Mouse (Mus musculus): ENCODE measurements at regions not wholly inside any gene's neighbourhood (a gene's known extent, or its start where the extent isn't known, plus 50 kb on each side); places are given as distances from the start of the nearest gene placed in this dataset.

DNA sequence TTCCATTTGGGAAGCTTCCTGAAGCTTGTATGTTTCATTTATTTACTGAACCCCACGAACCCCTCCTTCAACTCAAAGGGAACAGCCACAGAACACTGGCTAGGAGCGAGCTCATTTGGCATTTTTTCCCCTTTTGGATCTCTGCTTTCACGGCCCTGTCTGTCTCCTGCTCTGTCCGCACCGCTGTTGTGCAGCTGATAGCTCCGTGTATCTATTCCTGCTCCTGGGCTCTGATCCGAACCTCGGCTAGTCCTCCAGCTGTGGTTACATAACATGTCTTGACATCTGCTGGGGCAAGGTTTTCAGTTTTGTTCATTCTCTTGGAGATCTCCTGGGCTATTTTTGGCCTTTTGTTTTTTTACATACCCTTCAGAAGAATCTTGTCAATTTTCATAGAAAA lies 525.1 kb upstream of the Fam19a5 start:
- Histone ChIP-seq H3K4me1 (no peaks in the 10 kb centered on the region), H3K27me3 (replicated peaks) (no peaks in the 10 kb centered on the region), H3K9me3 (peaks cover 55% of the 10 kb centered on the region), H3K36me3 (replicated peaks; ENCODE audit: low read length) (no peaks in the 10 kb centered on the region), H3K4me3 (replicated peaks) (no peak overlapping the region)
- TF ChIP-seq GATA1 (IDR thresholded peaks at IDR 0.05; ENCODE audit: borderline replicate concordance, low read length) (no peak), FLI1 (IDR thresholded peaks at IDR 0.05; ENCODE audit: low read length) (no peak)

DNA sequence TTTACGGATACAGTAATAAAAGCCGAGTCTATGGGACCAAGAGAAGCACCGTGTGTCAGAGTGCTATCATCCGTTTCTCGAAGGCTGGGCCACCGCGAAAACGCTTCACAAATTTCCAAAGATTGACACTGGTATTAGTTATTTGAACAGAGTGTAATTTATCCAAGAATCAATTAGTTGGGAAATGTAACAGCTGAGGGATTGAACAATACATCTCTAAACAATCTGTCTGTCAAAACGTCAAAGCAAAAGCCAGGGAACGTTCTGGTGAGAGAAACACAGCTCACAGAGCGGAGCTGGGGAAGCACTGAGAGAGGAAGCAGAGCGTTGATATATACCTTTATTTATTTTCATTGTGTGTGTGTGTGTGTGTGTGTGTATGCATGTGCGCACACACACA lies 498.1 kb upstream of the Fam19a5 start:
- no peaks in the 10 kb centered on the region for H3K36me3 ChIP-seq (replicated peaks; ENCODE audit: low read length)
- no peak overlapping the region for H3K4me3 ChIP-seq (replicated peaks)
- H3K4me1 ChIP-seq = no peaks in the 10 kb centered on the region
- no peak for TF ChIP-seq GATA1 (IDR thresholded peaks at IDR 0.05; ENCODE audit: borderline replicate concordance, low read length)
- TF ChIP-seq FLI1 (IDR thresholded peaks at IDR 0.05; ENCODE audit: low read length) = no peak
- H3K27me3 ChIP-seq (replicated peaks) = no peaks in the 10 kb centered on the region
- H3K9me3 ChIP-seq = peaks cover 38% of the 10 kb centered on the region

DNA sequence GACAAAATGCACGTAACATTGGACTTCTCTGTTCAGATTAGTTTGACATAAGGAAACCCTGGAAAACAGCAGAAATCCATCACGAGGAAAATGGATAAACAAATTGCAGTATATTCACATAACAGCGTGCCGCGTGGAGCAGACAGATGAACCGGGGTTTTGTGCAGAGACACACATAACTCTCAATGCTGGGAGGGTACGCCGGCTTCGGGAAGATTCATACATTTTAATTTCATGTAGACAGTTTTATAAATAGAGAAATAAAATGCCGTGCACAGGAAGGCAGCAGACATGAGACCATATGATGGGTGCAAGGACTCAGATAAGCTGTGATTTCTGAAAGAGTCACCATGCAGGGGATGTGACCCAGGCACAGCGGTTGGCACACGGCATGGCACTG lies 489.9 kb upstream of the Fam19a5 start:
- Histone ChIP-seq H3K27me3 (replicated peaks) (no peaks in the 10 kb centered on the region), H3K9me3 (peaks cover 68% of the 10 kb centered on the region), H3K36me3 (replicated peaks; ENCODE audit: low read length) (no peaks in the 10 kb centered on the region), H3K4me3 (replicated peaks) (no peak overlapping the region), H3K4me1 (no peaks in the 10 kb centered on the region)
- TF ChIP-seq FLI1 (IDR thresholded peaks at IDR 0.05; ENCODE audit: low read length) = no peak
- TF ChIP-seq GATA1 (IDR thresholded peaks at IDR 0.05; ENCODE audit: borderline replicate concordance, low read length) = no peak

GRCm38 (mm10) chr15:87064890-87065289 lies 479.2 kb upstream of the Fam19a5 start:
- H3K9me3 ChIP-seq = peaks cover 47% of the 10 kb centered on the region
- no peaks in the 10 kb centered on the region for H3K4me1 ChIP-seq
- no peak for TF ChIP-seq GATA1 (IDR thresholded peaks at IDR 0.05; ENCODE audit: borderline replicate concordance, low read length)
- TF ChIP-seq FLI1 (IDR thresholded peaks at IDR 0.05; ENCODE audit: low read length) = no peak
- H3K36me3 ChIP-seq (replicated peaks; ENCODE audit: low read length) = no peaks in the 10 kb centered on the region
- H3K4me3 ChIP-seq (replicated peaks) = no peak overlapping the region
- no peaks in the 10 kb centered on the region for H3K27me3 ChIP-seq (replicated peaks)

- peaks cover 37% of the 10 kb centered on the region for H3K9me3 ChIP-seq
- H3K36me3 ChIP-seq (replicated peaks; ENCODE audit: low read length) = no peaks in the 10 kb centered on the region
- H3K4me3 ChIP-seq (replicated peaks) = no peak overlapping the region
- H3K4me1 ChIP-seq = no peaks in the 10 kb centered on the region
- TF ChIP-seq GATA1 (IDR thresholded peaks at IDR 0.05; ENCODE audit: borderline replicate concordance, low read length) (no peak), FLI1 (IDR thresholded peaks at IDR 0.05; ENCODE audit: low read length) (no peak)
- H3K27me3 ChIP-seq (replicated peaks) = no peaks in the 10 kb centered on the region
Observed at GRCm38 (mm10) chr15:87068261-87068660, 475.8 kb upstream of the Fam19a5 start.

- Histone ChIP-seq H3K27me3 (replicated peaks) (no peaks in the 10 kb centered on the region), H3K9me3 (peaks cover 42% of the 10 kb centered on the region), H3K4me1 (no peaks in the 10 kb centered on the region), H3K4me3 (replicated peaks) (peak overlapping the region; percentile 83), H3K36me3 (replicated peaks; ENCODE audit: low read length) (no peaks in the 10 kb centered on the region)
- TF ChIP-seq FLI1 (IDR thresholded peaks at IDR 0.05; ENCODE audit: low read length) (no peak), GATA1 (IDR thresholded peaks at IDR 0.05; ENCODE audit: borderline replicate concordance, low read length) (no peak)
Observed at GRCm38 (mm10) chr15:87074559-87074958, 469.5 kb upstream of the Fam19a5 start.

DNA sequence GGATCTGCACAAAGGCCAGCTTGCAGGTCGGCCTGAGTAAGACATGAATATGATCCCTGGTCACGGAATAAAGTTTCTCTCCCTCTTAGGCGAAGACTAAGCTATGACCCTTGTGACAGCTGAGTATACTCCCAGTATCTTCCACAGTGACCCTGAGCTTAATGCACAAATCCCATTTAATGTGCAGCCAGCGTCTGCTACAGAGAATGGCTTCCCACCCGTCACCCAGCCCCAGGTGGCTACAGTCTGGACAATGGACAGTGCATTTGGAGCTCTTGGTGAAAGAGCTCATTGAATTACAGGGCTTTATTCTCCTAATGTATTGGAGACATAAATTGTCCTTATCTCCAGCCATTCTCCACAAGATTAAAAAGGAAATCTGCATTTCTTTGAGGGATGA lies 454.3 kb upstream of the Fam19a5 start:
- Histone ChIP-seq H3K36me3 (replicated peaks; ENCODE audit: low read length) (no peaks in the 10 kb centered on the region), H3K4me3 (replicated peaks) (no peak overlapping the region), H3K9me3 (peaks cover 65% of the 10 kb centered on the region), H3K27me3 (replicated peaks) (no peaks in the 10 kb centered on the region), H3K4me1 (no peaks in the 10 kb centered on the region)
- no peak for TF ChIP-seq FLI1 (IDR thresholded peaks at IDR 0.05; ENCODE audit: low read length)
- no peak for TF ChIP-seq GATA1 (IDR thresholded peaks at IDR 0.05; ENCODE audit: borderline replicate concordance, low read length)

DNA sequence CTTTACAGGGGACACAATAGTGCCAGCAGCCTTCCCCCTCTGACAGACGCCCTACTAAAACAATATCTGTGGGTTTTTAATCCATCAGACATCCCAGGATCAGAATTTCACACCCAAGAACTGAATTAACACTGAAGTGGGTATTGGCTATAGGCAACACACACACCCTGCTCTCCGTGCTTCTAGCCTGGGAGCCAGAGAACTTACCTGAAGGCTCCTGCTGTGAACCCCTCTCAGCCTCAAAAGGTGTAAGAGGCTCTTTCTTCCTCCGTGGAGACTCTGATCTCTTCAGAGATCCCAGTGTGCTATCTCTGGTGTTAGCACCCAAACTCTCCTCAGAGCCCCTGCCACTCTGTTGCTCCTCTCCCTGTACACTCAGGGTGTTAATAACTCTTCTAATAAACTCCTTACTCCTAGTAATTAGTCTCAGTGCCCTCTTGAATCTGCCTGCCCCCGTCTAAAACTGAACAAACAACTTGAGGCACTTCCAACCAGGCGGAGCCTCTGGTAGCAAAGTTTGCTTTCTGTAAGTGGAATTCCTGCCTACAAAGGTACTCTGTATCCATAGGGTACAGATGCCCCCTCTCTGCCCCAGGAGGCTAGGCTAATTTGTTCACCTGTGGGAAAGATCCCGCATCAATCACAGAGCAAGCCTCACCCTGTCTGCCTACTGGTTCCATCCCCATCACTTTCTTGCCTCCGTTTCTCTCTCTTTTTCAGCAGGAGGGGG lies 452.9 kb upstream of the Fam19a5 start:
- Histone ChIP-seq H3K36me3 (replicated peaks; ENCODE audit: low read length) (no peaks in the 10 kb centered on the region), H3K27me3 (replicated peaks) (no peaks in the 10 kb centered on the region), H3K4me1 (no peaks in the 10 kb centered on the region), H3K9me3 (peaks cover 71% of the 10 kb centered on the region), H3K4me3 (replicated peaks) (no peak overlapping the region)
- TF ChIP-seq FLI1 (IDR thresholded peaks at IDR 0.05; ENCODE audit: low read length) = no peak
- no peak for TF ChIP-seq GATA1 (IDR thresholded peaks at IDR 0.05; ENCODE audit: borderline replicate concordance, low read length)

DNA sequence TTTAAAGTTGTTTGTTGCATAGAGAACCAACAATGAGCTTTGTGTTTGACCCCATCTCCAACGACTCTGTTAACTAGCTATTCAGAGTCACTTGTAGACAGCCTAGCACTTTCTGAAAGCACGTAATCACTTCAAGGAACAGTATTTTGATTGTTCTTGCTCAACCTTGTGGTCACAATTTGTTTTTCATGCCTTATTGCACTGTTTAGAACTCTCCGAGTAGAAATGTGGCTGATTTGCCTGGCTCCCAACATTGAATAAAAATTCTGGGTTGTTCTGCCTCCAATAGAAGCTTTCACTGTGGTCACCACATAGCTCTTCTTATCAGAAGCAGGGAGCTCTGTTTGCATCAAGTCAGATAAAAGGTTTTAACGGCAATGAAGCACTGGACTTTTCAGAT lies 446.9 kb upstream of the Fam19a5 start:
- peaks cover 50% of the 10 kb centered on the region for H3K9me3 ChIP-seq
- no peaks in the 10 kb centered on the region for H3K36me3 ChIP-seq (replicated peaks; ENCODE audit: low read length)
- H3K4me1 ChIP-seq = no peaks in the 10 kb centered on the region
- TF ChIP-seq FLI1 (IDR thresholded peaks at IDR 0.05; ENCODE audit: low read length) (no peak), GATA1 (IDR thresholded peaks at IDR 0.05; ENCODE audit: borderline replicate concordance, low read length) (no peak)
- H3K4me3 ChIP-seq (replicated peaks) = no peak overlapping the region
- H3K27me3 ChIP-seq (replicated peaks) = no peaks in the 10 kb centered on the region

- Histone ChIP-seq H3K9me3 (peaks cover 57% of the 10 kb centered on the region), H3K4me3 (replicated peaks) (no peak overlapping the region), H3K36me3 (replicated peaks; ENCODE audit: low read length) (no peaks in the 10 kb centered on the region), H3K27me3 (replicated peaks) (no peaks in the 10 kb centered on the region), H3K4me1 (no peaks in the 10 kb centered on the region)
- TF ChIP-seq GATA1 (IDR thresholded peaks at IDR 0.05; ENCODE audit: borderline replicate concordance, low read length) = no peak
Observed at GRCm38 (mm10) chr15:87101146-87101545, 443.0 kb upstream of the Fam19a5 start.

- Histone ChIP-seq H3K36me3 (replicated peaks; ENCODE audit: low read length) (no peaks in the 10 kb centered on the region), H3K4me1 (no peaks in the 10 kb centered on the region), H3K27me3 (replicated peaks) (no peaks in the 10 kb centered on the region), H3K9me3 (peaks cover 59% of the 10 kb centered on the region), H3K4me3 (replicated peaks) (no peak overlapping the region)
- no peak for TF ChIP-seq FLI1 (IDR thresholded peaks at IDR 0.05; ENCODE audit: low read length)
- TF ChIP-seq GATA1 (IDR thresholded peaks at IDR 0.05; ENCODE audit: borderline replicate concordance, low read length) = no peak
Observed at GRCm38 (mm10) chr15:87102211-87102610, 441.9 kb upstream of the Fam19a5 start.
